Mouse (Mus musculus) right cerebral cortex, postnatal 14 days (tissue): ENCODE measurements around the gene Hsd3b7.

Source experiments
- DNase-seq: peaks from one replicate; pipeline ENCODE4 v3.0.0; 2022

Hsd3b7 gene

GRCm38 (mm10) chr7:127776426-127776825, 24.0 kb upstream of the Hsd3b7 start, which contains the start of gene Setd1a:
Gene Setd1a (plus strand): TSS chr7:127776670.
- DNase-seq, result peak; percentile 91

DNA sequence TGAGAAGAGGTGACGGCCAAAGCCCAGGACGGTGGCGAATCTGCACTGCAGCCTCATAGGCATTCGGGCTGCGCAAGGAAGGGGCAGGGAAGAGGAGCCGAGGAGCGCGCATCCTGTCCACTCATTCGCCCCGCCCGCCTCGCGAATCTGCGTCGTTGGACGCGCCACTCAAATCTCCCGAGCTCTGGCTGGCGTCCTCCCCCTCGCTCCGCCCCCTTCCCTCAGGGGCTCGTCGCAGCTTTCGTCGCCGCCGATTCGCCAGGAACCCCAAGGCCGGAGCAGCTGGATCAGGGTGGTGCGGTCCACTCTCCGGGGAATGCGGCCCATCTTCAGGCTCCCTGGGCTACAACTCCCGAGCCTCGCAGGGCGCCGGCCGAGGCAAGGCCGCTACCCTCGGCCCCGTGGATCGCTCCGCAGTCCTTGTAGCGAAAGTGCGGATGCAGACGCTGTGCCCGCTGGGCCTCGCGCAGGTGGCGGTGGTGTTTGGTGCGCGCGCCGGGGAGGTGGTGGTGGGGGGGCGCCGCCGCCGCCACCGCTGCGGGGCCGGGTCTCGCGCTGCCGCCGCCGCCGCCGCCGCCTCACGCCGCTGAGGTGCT, 23.4 kb upstream of the Hsd3b7 start:
- peak; percentile 97 for DNase-seq

GRCm38 (mm10) chr7:127777474-127778266, 22.7 kb upstream of the Hsd3b7 start:
- peak; percentile 60 for DNase-seq

- DNase-seq, result no peak
Measured at GRCm38 (mm10) chr7:127778350-127778749, 22.1 kb upstream of the Hsd3b7 start.

DNA sequence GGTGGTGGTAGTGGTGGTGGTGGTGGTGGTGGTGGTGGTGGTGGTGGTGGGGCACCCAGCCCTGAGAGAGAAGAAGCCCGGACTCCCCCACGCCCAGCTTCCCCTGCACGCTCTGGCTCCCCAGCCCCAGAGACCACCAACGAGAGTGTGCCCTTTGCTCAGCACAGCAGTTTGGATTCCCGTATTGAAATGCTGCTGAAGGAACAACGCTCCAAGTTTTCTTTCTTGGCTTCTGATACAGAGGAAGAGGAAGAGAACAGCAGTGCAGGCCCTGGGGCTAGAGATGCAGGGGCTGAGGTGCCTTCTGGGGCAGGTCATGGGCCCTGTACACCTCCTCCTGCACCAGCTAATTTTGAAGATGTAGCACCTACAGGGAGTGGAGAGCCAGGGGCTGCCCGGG, 15.1 kb upstream of the Hsd3b7 start, which contains the start of gene Gm49388:
Gm49388 (plus strand) TSS at position 301 of the 400 bp plus-strand sequence.
- no peak for DNase-seq

GRCm38 (mm10) chr7:127797076-127797845, 3.1 kb upstream of the Hsd3b7 start:
- DNase-seq, result no peak

DNA sequence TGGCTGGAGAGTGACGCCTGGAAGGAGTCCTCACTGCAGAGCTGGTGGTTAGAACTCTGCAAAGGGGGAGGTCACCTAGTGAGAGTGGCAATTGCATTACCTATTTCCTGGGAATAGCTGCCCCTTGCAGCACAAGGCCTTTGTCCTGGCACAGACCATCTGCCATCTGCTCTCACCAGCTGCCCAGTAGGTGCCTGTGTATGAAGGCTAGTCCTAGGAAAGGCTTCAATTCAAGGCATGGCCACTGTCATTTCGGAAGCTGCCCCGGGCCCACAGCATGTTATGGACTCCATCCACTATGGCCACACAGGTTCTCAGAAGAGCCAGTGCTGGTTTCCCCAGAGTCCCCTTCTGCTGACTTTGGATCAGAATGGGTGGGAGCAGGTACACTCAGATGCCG, 1.8 kb upstream of the Hsd3b7 start:
- no peak for DNase-seq

- DNase-seq, result no peak
Measured at GRCm38 (mm10) chr7:127799211-127799610, 1.2 kb upstream of the Hsd3b7 start.

DNA sequence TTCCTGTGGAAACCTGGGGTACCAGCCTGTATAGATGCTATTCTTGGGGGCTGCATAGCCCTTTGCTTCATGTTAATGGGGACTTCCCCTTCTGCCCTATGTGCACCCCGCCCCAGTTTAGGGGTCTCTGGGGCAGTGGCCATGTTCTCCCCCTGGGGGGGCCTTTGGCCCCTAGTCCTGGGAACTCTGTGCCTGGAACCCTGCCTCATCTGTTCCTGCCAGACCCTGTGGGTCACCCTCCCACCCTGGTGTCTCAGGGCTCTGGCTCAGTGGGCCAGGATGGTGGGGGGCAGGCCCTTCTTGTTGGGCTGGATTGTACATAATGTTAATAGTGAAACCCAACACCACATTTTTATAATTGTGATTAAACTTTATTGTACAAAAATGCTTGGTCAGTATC, 666 bp upstream of the Hsd3b7 start:
- DNase-seq, result no peak

DNA sequence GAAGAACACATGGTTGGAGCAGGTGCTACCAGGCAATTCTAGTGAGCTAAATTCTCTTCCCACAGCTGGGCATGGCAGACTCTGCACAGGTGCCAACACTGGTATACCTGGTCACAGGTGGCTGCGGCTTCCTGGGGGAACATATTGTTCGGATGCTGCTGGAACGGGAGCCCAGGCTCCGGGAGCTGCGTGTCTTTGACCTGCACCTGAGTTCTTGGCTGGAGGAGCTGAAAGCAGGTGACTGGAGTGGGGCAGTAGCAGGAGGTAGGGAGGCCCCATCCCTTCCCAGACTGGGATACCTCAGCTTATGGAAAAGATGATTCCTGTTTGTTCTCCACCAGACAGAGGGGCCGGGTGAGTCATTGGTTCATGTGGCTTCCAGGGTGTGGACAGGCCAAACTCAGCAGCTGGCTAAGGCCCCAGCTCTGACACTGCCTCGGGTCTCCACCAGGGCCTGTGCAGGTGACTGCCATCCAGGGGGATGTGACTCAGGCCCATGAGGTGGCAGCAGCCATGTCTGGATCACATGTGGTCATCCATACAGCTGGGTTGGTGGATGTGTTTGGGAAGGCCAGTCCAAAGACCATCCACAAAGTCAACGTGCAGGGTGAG, 712 bp downstream of the Hsd3b7 start:
- DNase-seq, result no peak

- DNase-seq, result no peak
Measured at GRCm38 (mm10) chr7:127802313-127802712, 1.9 kb downstream of the Hsd3b7 start.

DNA sequence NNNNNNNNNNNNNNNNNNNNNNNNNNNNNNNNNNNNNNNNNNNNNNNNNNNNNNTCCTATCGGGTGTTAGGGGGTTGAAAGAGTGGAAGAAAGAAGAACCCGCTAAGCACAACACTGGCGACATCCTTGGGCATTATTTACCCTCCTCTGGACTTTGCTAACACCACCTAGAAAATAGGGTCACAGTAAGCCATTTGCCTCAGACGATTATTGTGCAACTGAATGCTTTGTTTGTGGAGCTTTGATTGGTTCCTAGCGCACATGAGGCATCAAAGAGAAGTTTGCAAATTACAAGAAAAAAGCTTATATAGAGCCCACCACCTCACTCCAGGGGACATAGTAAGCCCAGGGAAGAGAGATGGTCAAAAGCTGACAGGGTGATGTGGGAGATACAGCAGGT, 8.4 kb downstream of the Hsd3b7 start:
- no peak for DNase-seq

DNA sequence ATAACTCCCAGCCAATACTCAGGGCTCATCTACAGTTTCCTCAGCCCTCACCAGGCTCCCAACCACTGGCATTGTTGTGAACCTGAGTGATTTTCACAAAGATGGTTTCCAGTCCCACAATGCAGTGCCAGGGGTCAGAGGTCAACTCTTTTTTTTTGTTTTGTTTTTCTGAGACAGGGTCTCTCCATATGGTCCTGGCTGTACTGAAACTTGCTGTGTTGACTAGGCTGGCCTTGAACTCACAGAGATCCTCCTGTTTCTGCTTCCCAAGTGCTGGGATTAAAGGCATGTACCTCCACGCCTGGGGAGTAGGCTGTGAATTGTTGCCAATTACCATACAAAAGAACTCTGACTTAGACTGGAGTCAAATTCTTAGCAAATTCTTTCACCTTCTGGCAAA, 9.4 kb downstream of the Hsd3b7 start:
- no peak for DNase-seq

- DNase-seq, result no peak
Measured at GRCm38 (mm10) chr7:127810650-127811049, 10.2 kb downstream of the Hsd3b7 start.

- DNase-seq, result no peak
Measured at GRCm38 (mm10) chr7:127811240-127811639, 10.8 kb downstream of the Hsd3b7 start.

DNA sequence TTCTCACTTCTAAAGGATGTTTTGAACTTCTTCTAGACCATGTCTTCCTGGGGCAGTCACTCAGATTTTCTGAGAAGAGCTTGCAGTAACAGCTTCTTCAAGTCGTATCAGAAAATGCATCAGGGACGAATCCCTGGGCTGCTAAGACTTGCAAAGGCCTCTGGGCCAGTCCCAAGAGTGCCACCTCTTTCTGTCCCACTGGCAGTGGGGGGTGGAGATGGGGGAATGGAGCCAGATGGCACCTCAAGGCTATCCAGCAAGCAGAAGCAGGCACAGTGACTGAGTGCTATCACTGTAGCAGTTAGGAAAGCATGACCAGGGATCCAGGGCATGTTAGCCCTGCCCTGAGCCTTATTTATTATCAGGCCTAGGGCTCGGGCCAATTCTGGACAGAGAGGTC, 11.9 kb downstream of the Hsd3b7 start:
- DNase-seq, result no peak

DNA sequence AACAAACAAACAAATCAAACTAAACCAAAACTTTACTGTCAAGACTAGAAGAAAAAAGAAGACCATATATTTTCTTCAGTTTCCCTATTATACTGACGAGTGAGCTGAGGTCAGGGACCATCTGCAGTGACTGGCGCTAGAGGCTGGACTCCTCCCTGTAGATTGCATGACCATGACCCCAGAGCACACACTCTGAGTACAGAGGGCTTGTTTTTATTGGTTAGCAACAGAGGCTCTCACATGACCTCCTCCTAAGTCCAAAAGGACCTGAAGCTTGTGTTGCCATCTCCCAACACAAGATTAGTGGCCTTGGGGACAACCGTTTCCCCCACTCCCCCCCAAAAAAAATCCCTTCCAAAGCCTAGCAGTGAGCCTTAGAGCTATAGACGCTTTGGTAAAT, 13.4 kb downstream of the Hsd3b7 start:
- DNase-seq, result no peak

DNA sequence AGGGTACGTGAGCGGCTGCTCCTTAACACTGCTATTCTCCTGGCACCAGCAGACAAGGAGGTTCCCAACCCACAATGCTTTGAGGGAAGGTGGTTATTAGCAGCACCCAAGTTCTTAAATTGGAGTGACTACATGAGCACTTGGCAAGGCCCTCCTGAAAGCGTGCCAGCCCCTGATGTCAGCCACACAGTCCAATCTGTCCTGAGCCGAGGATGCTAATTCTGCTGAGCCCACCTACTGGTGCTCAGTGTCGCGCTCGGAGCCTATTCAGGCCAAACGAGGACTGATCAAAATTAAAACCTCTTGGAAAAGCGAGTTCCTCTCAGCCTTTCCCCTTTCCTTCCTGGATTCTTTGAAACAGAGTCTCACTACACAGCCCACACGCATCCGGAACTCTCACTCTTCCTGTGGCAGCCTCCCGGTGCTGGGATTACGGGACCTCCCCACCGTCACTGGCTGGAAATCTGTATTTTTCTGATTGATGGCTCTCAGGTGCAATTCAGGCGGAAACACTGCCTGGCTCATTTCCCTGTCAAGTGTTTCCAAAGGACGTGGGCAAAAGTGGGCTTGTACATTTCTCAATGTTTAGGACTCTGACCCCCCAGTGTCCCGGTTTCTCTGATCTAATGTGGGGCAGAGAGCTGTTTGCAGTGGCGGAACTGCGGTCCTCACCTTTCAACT, 14.0 kb downstream of the Hsd3b7 start:
- DNase-seq, result peak; percentile 74

DNA sequence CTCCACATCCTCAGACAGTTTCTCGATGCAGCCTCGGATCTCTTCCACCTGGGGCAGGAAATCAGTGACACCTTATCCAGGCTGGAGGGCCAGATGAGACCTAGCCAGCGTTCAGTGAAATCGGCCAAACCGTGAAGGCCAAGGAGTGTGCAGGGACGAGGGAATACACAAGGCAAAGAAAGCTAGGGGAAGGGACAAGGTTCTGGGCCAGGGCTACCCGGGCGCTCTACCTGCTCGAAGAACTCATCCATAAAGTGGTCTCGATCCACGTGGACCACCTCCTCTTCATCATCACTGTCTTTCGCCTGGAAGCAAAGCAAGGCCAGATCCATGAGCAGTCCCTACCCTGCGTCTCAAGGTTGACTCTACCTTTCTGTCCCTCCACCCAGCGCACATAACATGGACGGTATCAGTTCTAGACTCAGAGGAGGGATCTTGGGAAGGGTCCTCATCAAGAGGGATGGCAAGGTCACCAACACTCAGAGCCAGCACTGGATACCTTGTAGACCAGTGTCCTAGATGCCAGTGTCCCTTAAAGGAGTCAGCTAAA, 14.8 kb downstream of the Hsd3b7 start:
- no peak for DNase-seq

- DNase-seq, result peak; percentile 61
Measured at GRCm38 (mm10) chr7:127815954-127816821, 15.8 kb downstream of the Hsd3b7 start.

GRCm38 (mm10) chr7:127817053-127817452, 16.6 kb downstream of the Hsd3b7 start:
- no peak for DNase-seq
